Mouse (Mus musculus): ENCODE measurements around the gene Rspo1.

Gene Rspo1

DNA sequence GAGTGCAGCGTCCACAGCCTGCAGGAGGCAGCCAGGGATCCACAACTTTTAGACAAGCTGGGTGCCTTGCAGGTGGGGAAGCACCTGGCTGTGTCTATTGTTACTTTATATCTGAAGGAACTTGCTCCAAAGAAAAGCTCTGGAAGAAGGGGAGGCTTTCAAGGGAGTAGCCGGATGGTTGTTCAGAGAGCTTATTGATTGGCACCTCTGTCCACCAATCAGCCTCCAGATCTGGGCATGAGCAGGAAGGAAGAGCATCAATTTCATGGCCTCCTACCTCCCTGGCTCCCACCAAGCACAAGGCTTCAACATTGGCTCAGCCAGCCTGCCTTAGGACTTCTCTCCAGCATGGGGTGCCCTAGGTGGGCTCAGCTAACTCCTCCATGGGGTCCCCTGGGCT is 12.9 kb upstream of the Rspo1 start:
- DNase-seq (ENCODE audit: low read depth) = peak; percentile 95

DNA sequence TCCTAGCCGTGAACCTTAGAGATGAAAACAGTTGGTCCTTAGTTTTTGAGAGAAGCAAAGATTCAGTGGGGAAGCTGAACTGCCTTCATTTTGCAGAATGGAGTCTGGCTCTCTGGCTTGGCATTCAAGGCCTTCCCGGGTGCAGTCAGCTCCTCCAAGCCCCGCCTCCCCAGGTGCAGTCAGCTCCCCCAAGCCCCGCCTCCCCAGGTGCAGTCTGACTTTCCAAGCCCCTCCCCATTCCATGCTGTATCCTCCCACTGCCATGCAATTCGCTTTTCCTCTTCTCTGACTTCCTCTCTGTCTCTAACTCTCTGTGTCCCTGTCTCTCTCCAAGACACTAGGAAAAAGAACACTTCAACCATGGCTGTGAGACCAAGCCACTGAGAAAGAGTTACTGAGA is 8.0 kb upstream of the Rspo1 start:
- no peak for DNase-seq (ENCODE audit: low read depth)

DNA sequence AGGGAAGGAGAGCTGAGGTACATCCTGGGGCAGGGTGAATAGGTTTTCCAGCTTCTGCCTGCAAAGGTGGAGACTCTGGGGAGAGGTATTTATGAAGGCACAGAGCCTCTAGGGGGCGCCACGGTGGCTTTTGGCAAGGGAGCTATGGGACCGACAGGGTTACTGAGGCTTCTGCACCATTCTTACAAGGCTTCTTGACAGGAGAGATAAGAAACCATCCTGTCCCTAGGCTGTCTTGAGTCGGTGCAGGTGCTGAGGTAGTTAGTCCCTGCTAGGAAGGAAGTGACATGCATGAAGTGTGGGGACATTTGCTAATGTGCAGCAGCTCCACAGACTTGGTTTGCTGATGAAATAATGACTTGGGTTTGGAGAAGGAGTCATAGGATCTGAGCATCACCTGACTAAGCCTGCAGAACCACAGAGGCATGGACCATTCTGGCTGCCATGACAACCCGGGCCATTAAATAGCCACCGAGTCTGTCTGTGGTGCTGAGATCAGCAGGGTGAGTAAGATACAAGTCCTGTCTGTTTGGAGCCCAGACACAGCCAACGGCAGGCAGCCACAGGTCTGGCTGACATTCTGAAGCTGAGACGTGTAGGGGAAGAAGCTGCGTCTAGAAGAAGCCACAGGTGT is 2.2 kb upstream of the Rspo1 start:
- peak; percentile 61 for DNase-seq (ENCODE audit: low read depth)

DNA sequence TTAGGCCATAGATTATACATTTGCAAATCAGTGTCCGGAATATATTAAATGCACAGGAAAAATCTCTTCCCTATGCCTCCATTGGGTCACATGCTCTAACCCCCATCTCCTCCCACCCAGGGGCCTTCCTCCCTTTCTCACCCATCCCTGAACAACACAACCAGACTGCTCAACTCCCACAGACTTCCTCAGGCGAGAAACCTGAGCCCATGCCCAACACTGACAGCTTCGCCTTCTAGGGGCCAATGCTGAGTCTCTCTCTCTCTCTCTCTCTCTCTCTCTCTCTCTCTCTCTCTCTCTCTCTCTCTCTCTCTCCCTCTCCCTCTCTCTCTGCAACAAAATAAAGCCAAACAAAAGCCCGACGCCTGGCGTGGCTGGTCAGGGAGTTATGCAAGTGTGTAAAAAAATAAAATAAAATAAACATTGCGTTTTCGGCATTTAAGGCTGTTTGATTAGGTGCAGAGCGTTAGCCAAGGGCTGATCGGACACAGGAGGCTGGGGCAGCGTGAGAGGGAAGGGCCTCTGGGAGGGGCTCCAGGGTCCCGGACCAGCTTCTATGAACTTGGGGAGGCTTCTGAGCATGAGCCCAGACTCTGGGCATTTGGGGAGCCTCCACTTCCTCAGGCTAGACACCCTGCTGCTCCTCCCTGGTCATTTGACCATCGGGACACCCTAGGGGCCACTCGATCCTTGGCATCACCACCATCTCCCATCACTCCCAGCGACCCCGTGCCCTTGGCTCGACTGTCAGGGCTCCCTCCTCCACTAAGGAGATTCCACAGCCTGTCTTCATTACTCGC is 1.2 kb upstream of the Rspo1 start:
- DNase-seq (ENCODE audit: low read depth) = peak; percentile 75

DNA sequence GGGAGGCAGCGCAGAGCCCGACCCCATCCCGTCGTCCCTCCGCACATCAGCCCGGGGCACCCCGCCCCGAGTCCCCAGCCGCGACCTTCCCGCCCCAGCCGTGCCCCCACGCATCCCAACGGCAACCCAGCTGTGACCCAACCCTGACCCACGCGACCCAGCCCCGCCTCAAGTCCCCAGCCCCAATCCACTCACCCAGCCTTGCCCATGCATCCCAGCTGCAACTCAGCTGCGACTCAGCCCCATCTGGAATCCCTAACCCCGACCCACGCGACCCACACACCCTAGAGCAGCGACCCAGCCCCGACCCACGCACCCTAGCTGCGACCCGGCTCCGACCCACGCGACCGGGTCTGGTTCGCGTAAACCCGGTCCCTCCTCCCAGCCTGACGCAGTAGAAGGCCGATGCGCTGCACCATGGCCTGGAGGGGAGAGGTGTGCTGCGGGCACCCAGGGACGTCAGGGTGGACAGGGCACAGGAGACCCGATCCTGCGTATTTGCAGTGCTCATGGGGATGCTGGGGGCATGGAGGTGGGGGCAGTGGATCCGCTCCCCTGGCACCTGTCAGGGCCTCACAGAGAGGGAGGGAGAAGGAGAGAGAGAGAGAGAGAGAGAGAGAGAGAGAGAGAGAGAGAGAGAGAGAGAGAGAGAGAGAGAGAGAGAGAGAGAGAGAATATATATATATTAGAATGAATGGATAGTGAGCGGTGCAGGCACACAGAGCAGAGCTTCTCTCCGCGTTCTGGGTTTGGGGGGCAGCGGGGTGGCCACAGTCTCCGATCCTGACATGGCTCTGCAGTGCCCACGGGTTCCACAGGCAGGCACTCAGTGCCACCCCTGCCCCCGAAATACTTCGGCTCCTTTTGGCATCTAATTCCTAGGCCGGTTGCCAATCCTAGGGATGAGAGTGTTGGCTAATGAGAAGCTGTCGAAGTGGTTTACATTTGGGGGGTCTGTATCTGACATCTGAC is 795 bp downstream of the Rspo1 start:
- DNase-seq (ENCODE audit: low read depth) = peak; percentile 32

DNA sequence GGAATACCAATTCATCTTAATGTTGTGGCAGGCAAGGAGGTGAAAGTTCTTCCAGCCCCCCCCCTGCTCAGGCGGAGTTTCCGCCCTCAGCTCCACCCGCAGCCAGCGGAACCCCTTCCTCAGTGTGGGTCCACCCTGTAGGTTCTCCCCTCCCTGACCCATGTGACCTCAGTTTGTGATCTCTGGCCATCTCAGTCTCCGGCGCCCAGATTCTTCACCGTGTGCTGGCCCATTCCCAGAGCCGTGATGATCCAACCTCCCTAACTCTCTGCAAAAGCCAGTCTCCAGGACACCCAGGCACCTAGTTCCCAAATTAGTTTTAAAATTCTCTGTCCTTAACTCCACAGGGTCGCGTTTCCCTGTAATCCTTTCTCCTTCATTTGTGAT is 1.5 kb downstream of the Rspo1 start:
- DNase-seq (ENCODE audit: low read depth) = no peak

DNA sequence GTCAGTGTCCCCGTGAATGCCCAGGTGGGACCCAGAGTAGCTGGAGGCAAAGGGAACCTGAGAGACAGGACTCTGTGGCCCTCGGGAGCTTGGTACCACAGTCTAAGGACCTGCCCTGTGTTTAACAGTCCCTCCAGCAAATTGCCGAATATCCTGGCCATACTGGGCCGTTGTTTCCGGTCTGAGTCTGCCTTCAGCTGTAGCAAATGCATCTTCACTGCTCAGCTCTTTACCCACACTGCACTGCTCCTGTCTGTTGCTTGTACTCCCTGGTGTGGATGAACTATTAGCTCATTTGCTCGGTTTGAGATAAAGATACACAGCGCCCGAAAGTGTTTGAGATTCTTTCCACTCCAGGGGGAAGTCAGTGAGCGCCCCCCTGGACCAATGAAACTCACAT is 2.2 kb downstream of the Rspo1 start:
- DNase-seq (ENCODE audit: low read depth) = no peak

DNA sequence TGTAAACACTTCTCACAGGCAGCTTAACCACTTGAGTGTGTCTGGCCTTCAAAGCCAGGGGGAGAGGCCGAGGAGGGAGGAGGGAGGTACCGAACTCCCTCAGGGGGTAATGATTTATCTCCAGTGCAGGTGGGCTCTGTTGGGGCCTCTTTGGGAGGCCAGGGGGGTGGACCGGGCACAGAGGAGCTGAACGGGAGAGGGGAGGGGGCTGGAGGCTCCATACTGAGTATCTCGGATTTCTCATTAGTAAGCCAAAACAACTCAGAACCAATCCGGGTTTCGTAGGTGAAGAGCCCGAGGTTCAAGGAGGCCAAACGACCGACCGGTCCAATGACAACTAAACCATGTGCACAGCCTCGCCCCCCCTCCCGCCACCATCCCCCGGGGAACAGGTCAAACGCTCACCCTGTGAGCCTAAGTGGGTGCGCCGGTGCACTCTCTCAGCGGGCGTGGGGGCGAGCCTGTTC is 3.6 kb downstream of the Rspo1 start:
- DNase-seq (ENCODE audit: low read depth) = no peak

DNA sequence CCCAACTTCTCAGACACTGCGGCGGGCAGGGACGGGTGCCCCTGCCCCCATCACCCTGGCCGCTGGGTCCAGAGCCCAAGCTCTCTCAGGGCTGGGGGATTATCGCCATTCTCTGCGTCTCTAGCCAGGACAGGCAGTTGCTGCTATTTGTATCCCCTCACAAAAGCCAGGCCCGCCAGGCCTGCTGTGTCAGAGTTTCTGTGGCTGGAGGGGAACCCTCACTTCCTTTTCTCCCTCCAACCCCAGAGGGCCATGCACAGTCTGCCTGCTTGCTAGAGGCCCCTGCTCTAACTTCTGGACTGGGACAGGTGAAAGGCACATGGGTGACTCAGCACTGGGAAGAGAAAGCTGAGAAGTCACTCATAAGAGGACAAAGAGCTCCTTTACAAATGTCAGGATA is 4.1 kb downstream of the Rspo1 start:
- no peak for DNase-seq (ENCODE audit: low read depth)

DNA sequence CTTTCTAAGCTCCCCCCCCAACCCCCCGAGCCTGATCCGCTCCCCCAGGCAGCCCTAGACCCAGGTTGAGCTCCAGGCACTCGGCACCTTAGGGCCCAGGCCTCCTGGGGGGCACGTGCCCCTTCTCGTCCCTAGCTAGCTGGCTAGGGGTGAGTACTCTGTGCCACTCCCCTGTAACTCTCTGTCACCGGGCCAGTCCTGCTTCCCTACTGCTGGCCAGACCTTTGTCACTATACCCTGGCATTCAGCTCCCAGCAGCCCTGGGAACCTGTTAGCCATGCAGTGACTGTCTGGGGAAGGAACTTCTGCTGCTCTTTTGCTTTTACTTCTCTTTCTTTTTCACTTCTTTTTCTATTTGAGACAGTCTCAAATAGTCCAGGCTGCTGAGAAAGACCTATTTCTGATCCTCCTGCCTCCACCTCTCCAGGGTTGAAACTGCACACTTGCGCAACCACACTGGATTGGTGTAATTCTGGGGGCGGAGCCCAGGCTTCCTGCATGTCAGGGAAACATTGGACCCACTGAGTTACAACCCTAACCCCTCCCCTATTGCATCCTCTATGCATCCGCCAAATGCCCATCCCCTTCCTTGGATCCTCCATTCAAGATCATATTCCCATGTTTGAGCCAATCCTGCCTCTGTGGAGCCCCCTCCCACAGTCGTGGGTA is 11.4 kb downstream of the Rspo1 start:
- no peak for DNase-seq (ENCODE audit: low read depth)

DNA sequence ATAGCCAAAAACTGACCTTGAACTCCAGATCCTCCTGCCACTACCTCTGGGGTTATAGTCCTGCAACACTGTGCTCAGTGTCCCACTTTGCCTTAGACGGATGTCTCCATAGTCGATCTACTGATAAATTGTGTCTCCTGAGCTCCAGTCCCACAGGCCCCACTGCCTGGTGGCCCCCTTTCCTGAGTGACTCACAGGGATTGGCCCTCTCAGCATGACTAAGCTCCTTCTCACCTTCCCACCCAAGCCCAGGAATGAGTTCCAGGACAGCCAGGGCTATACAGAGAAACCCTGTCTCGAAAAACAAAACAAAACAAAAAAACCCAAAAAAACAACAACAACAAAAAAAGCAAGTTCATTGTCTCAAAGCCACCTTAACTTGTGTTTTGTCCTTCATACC is 13.3 kb downstream of the Rspo1 start:
- no peak for DNase-seq (ENCODE audit: low read depth)

DNA sequence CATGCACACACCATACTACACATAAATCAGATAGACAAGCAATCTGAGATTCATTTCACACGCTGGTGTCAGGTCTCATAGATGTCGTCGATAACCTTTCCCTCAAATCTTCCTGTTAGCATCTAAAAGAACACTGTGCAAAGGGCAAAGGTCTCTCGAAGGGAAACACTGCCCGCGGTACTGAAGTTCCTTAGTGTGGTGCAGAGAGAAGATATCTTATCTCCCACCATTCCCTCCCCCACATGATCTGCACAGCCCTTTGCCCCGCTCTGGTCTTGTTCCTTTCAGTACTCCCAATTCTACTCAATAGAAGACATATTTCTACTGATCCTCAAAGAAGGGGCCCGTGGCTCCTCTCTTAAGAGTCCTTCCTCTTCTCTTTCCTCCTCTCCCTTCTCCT is 16.7 kb downstream of the Rspo1 start:
- no peak for DNase-seq (ENCODE audit: low read depth)

DNA sequence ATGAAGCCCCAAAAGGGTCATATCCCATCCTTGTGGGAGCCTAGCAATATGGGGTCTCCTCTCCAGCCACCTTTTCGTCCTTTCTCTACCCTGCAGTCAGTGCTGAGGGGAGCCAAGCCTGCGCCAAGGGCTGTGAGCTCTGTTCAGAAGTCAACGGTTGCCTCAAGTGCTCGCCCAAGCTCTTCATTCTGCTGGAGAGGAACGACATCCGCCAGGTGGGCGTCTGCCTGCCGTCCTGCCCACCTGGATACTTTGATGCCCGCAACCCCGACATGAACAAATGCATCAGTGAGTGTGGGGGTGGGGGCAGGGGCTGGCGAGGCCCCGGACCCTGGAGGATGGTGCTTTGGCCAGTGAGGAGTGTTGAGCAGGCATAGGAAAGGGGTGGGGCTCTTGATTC is 18.7 kb downstream of the Rspo1 start:
- no peak for DNase-seq (ENCODE audit: low read depth)

DNA sequence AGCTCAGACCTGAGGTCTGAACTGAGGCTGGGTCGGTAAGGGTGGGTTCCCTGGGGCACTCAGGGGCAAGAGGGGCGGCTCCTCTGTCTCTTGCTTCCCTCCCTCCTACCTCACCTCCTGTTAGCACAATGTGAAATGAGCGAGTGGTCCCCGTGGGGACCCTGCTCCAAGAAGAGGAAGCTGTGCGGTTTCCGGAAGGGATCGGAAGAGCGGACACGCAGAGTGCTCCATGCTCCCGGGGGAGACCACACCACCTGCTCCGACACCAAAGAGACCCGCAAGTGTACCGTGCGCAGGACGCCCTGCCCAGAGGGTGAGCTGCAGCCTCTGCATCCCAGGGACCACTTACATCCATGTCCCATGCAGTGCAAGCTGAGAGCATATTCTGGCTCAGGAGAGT is 21.2 kb downstream of the Rspo1 start:
- no peak for DNase-seq (ENCODE audit: low read depth)

DNA sequence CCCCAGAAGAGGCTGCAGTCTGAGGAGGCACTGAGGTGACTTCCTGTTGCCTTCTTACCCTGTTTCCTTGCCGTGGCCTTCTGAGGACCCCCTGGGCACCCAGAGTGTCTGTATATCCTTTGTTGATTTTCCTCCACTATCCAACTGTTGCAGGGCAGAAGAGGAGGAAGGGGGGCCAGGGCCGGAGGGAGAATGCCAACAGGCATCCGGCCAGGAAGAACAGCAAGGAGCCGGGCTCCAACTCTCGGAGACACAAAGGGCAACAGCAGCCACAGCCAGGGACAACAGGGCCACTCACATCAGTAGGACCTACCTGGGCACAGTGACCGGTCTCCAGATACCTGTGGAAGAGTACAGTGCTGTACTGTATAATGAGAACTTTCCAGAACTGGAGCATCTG is 22.0 kb downstream of the Rspo1 start:
- DNase-seq (ENCODE audit: low read depth) = no peak

DNA sequence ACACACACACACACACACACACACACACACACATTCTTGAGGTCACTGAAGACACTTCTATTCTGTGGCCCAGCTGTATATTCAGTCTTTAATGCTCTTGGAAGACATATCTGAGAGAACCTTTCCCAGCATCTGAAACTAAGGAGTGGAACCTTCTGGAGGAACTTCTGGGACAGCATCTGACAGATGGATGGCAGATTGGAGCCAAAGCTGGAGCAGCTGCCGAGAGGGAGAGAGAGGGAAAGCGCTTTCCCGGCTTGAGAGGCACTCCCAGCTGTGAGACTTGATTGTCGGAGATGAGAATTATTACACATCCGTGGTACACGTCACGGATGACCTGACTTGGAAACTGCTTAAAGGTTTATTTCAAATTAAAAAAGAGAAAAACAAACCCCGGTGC is 22.5 kb downstream of the Rspo1 start:
- no peak for DNase-seq (ENCODE audit: low read depth)

DNA sequence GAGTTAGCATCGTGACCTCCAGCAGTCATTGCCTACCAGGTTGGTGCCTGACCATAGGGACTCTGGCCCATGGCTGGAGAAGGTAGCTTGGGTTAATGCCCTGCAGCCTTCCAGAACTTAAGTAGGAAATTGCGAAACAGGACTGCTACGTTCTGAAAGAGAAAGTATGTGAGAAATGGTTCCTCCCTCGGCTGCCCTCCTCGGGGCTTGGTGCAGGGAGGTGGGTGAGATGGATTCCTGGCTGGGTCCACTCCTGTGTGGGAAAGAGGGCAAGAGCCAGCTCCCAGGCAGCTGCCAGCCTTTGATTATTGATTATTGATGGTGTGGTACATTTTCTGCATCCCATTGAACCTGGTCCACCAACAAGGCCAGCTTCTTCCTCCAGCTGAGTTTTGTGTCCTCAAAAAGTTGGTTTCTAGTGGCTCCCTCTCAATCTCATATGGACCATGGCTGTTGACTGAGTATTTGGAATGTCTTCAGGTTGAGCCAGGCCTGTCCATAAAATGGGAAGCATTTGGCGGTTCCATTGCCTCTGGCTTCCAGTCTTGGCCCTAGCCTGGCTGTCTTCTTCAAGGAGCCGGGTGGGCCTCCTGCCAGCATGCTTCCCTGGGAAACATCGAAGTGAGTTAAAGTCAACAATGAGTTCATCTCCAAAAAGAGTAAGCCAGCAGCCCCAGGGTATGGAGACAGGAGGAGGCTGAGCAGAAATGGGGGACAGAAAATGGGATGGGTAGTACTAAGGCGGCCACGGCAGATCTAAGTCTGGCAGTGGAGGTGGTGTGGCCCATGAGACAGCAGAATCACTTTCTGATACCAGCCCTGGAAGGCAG is 29.8 kb downstream of the Rspo1 start, which contains the start of gene Gnl2:
Gene Gnl2 (plus strand): TSS at position 780 of the 830 bp plus-strand sequence.
- peak; percentile 82 for DNase-seq (ENCODE audit: low read depth)

DNA sequence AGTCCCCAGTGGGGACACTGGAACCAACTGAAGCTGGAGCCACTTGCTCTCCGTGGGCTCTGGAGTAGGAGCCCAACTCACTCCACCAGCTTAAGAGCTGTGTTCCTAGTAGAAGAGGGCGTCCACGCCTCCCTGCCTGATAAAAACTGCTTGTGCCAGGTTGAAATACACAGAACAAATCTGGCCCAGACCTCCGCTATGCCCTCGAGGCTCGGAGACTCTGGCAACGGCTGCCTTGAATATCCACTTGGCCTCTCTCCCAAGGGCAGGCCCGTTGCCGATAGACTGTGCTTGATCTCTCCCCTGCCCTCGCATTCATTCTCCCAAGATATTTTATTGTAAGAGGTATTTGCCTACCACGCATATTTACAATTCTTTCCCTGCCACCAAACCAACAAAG is 31.2 kb downstream of the Rspo1 start:
- DNase-seq (ENCODE audit: low read depth) = no peak

DNA sequence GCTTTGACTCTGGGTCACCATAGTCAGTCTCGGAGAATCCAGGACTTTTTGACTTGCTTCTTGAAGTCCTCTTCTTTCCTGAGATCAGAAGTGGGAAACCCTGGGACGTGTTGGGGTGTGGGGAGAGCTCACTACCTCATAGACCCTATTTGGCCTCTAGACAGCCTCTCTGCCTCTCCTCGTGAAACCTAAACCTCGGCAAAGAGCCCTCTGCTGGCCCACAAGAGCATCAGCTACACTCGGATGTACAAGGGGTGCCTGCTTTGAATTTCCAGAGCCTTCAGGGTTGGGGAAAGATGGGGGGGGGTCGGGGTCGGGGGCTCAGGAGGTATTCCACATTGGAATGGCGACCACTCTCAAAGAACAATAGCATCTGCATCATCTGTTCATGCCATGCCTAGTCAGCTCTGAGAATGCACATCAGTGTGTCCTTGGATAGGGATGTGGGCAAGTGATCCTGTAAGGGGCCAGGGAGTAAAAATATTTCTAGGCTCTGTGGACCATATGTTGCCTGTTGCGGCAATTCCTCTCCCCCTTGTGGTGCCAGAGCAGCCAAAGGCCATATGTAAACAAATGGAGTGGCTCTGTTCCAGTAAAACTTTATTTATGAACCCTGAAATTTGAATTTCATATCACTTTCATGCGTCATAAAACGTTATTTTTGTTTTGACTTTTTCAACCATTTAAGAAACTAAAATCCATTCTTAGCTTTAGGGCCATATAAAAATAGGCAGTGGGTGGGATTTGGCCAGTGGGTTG is 34.7 kb downstream of the Rspo1 start:
- DNase-seq (ENCODE audit: low read depth) = peak; percentile 87

DNA sequence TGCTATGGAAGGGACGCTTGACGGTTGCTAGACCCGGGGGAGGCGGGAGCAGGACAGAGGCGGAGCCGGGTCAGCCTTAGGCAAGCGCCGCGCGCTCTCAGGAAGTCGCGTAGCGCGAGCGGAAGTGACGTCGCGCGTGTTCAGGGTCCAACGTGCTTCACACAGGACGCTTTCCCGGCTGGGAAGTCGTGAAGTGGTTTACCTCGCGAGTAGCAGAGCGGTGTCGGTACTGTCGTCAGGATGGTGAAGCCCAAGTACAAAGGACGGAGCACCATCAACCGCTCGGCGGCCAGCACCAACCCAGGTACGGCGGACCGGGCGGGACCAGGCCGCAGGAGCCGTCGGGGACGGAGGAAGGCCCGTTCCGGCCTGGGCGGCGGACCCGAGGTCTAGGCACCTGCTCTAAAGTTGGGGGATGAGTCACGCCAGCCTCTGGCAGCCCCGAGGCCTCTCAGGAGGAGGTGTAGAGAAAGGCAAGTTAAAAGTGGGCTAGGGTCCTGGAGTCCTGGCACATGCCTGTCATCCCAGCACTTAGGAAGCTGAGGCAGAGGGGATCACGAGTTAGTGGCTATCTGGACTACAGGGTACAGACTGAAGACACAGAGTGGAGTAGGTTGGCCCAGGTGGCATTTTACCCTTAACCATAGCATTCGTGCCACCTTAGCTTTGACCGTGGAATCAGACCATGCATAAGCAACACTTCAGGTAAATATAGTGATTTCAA is 43.8 kb downstream of the Rspo1 start:
- peak; percentile 98 for DNase-seq (ENCODE audit: low read depth)
